Mouse (Mus musculus) C2C12 (cell line): ENCODE measurements around the gene Rcan2. TPM values are rescaled to one million over a fixed set of nuclear protein-coding genes. Genes with fewer than 3 reads are reported as not detected.

Experiments used
- H3K27me3 ChIP-seq: one replicate; pipeline ENCODE4 v1.6.1; 2011; ENCODE audit not compliant: control insufficient read depth, insufficient read depth, insufficient read length
- H3K36me3 ChIP-seq: one replicate; pipeline ENCODE4 v1.6.1; 2011; ENCODE audit not compliant: control insufficient read depth, insufficient read depth
- H3K4me3 ChIP-seq: one replicate; pipeline ENCODE4 v1.5.1; 2011; ENCODE audit warnings: mild to moderate bottlenecking, control low read depth; ENCODE audit not compliant: poor library complexity, insufficient read depth, severe bottlenecking
- H3K79me2 ChIP-seq: one replicate; pipeline ENCODE4 v1.6.1; 2011; ENCODE audit not compliant: control insufficient read depth, insufficient read depth
- H3K79me3 ChIP-seq: one replicate; pipeline ENCODE4 v1.6.1; 2011; ENCODE audit warnings: low read depth, control low read depth
- H3ac ChIP-seq: one replicate; pipeline ENCODE3; 2011; ENCODE audit warnings: low read depth; ENCODE audit not compliant: control insufficient read depth, insufficient read length
- CEBPB ChIP-seq: IDR thresholded peaks from one replicate; pipeline ENCODE4 v1.6.1; 2011; ENCODE audit warnings: low read depth, mild to moderate bottlenecking, control low read depth, moderate library complexity
- CTCF ChIP-seq: IDR thresholded peaks from one replicate; pipeline ENCODE4 v1.5.1; 2011; ENCODE audit not compliant: control insufficient read depth, insufficient read depth, insufficient read length
- FOSL1 ChIP-seq: IDR thresholded peaks from one replicate; pipeline ENCODE4 v1.8.0; 2011; ENCODE audit warnings: mild to moderate bottlenecking, low read length; ENCODE audit not compliant: poor library complexity, insufficient read depth, severe bottlenecking
- MAX ChIP-seq: IDR thresholded peaks from one replicate; pipeline ENCODE4 v1.6.1; 2011; ENCODE audit warnings: mild to moderate bottlenecking, control low read depth
- MYOD1 ChIP-seq: IDR thresholded peaks from one replicate; pipeline ENCODE4 v1.6.1; 2011; ENCODE audit warnings: low read depth; ENCODE audit not compliant: control insufficient read depth, insufficient read length
- MYOG ChIP-seq: IDR thresholded peaks from one replicate; pipeline ENCODE4 v1.6.1; 2011; ENCODE audit not compliant: control insufficient read depth, insufficient read length; ENCODE audit errors: extremely low read depth
- USF1 ChIP-seq: IDR thresholded peaks from one replicate; pipeline ENCODE4 v1.6.1; 2011; ENCODE audit warnings: low read depth, mild to moderate bottlenecking, control low read depth, moderate library complexity
- polyA plus RNA-seq: library from polyadenylated mRNA; unstranded; fragments of >200 nt; fragmentation: generic; extraction: Trizol; gene quantifications from one replicate; pipeline ENCODE4 v1.2.1, GENCODE M21; 2012; ENCODE audit warnings: missing spikeins

Gene Rcan2
- polyA plus RNA-seq, 1 experiment: 1.0 TPM

GRCm38 (mm10) chr17:44058145-44058544, 257.0 kb downstream of the Rcan2 start:
- Histone ChIP-seq H3K79me3 (no peaks in the 10 kb centered on the region), H3K4me3 (no peak overlapping the region), H3K36me3 (no peaks in the 10 kb centered on the region), H3K79me2 (no peaks in the 10 kb centered on the region), H3ac (no peak overlapping the region), H3K27me3 (peaks cover 4% of the 10 kb centered on the region)
- no peak for TF ChIP-seq USF1
- no peak for TF ChIP-seq MYOD1
- TF ChIP-seq CEBPB: no peak
- TF ChIP-seq FOSL1: no peak
- no peak for TF ChIP-seq MAX
- no peak for TF ChIP-seq MYOG
- no peak for TF ChIP-seq CTCF

- Histone ChIP-seq H3K79me2 (no peaks in the 10 kb centered on the region), H3K27me3 (peaks cover 4% of the 10 kb centered on the region), H3K36me3 (no peaks in the 10 kb centered on the region), H3K79me3 (no peaks in the 10 kb centered on the region), H3K4me3 (no peak overlapping the region), H3ac (no peak overlapping the region)
- no peak for TF ChIP-seq FOSL1
- TF ChIP-seq MYOG: no peak
- no peak for TF ChIP-seq CTCF
- no peak for TF ChIP-seq MAX
- TF ChIP-seq MYOD1: no peak
- no peak for TF ChIP-seq CEBPB
- TF ChIP-seq USF1: no peak
Measured at GRCm38 (mm10) chr17:44060781-44061180, 259.6 kb downstream of the Rcan2 start.

GRCm38 (mm10) chr17:44061289-44061890, 260.2 kb downstream of the Rcan2 start:
- Histone ChIP-seq H3K27me3 (peaks cover 4% of the 10 kb centered on the region), H3ac (no peak overlapping the region), H3K36me3 (no peaks in the 10 kb centered on the region), H3K4me3 (no peak overlapping the region), H3K79me3 (no peaks in the 10 kb centered on the region), H3K79me2 (no peaks in the 10 kb centered on the region)
- TF ChIP-seq CTCF: no peak

GRCm38 (mm10) chr17:44068876-44069275, 267.7 kb downstream of the Rcan2 start:
- no peak overlapping the region for H3K4me3 ChIP-seq
- no peak overlapping the region for H3ac ChIP-seq
- no peaks in the 10 kb centered on the region for H3K36me3 ChIP-seq
- no peaks in the 10 kb centered on the region for H3K79me3 ChIP-seq
- H3K27me3 ChIP-seq: no peaks in the 10 kb centered on the region
- no peaks in the 10 kb centered on the region for H3K79me2 ChIP-seq
- TF ChIP-seq CEBPB (no peak), FOSL1 (no peak), CTCF (no peak), MYOD1 (no peak), MYOG (no peak), USF1 (no peak), MAX (no peak)

GRCm38 (mm10) chr17:44071680-44072079, 270.5 kb downstream of the Rcan2 start:
- Histone ChIP-seq H3ac (no peak overlapping the region), H3K27me3 (no peaks in the 10 kb centered on the region), H3K79me3 (no peaks in the 10 kb centered on the region), H3K4me3 (no peak overlapping the region), H3K36me3 (no peaks in the 10 kb centered on the region), H3K79me2 (no peaks in the 10 kb centered on the region)
- TF ChIP-seq CTCF (no peak), CEBPB (no peak), USF1 (no peak), MYOD1 (no peak), MAX (no peak), MYOG (no peak), FOSL1 (no peak)

- TF ChIP-seq CEBPB: no peak
- TF ChIP-seq CTCF: no peak
- TF ChIP-seq MYOG: no peak
- TF ChIP-seq MYOD1: no peak
- no peak for TF ChIP-seq USF1
- no peak for TF ChIP-seq MAX
- TF ChIP-seq FOSL1: no peak
- Histone ChIP-seq H3K27me3 (peaks cover 3% of the 10 kb centered on the region), H3K79me2 (no peaks in the 10 kb centered on the region), H3ac (no peak overlapping the region), H3K79me3 (no peaks in the 10 kb centered on the region), H3K4me3 (no peak overlapping the region), H3K36me3 (no peaks in the 10 kb centered on the region)
Measured at GRCm38 (mm10) chr17:44075601-44076000, 274.4 kb downstream of the Rcan2 start.
